Mouse (Mus musculus) left cerebral cortex, postnatal 36 days (tissue): ENCODE data around the gene Cdc6. TPM values are rescaled to one million over a fixed set of nuclear protein-coding genes. Genes with fewer than 3 reads are reported as not detected.

Experiments used
- DNase-seq, 2 experiments: peaks; one replicate each; pipeline ENCODE4 v3.0.0; 2021 to 2022; ENCODE audit warnings: low spot score in 2 of 2, mixed read lengths in 1 of 2
- intact Hi-C: fragments of 180-260 bp; cut with DNase I; formaldehyde crosslinking; loops from one replicate; pipeline ENCODE4 v1.15.1; 2025
- total RNA-seq, 2 experiments: library from RNA; stranded (reverse); gene quantifications; 2 replicates each; pipeline ENCODE4 v1.2.3; 2021

Gene Cdc6
- total RNA-seq, 2 experiments from 2014 or later: 0.39 to 0.47 TPM

- intact Hi-C loops: no loop called here
- DNase-seq: no peak
Observed at GRCm38 (mm10) chr11:98968716-98969495, 61.3 kb downstream of the Cdc6 start.

- intact Hi-C loops: no loop called here
- DNase-seq: peak; percentile 79 to 86
Observed at GRCm38 (mm10) chr11:98969496-98969927, 61.9 kb downstream of the Cdc6 start.

GRCm38 (mm10) chr11:98970191-98970925 lies 62.8 kb downstream of the Cdc6 start:
- no peak for DNase-seq
- intact Hi-C loops: no loop called here

GRCm38 (mm10) chr11:98971316-98972031 lies 63.9 kb downstream of the Cdc6 start:
- no peak for DNase-seq
- intact Hi-C loops: loop anchor here (1.0 kb wide), 1 partner anchor 49 kb away; no protein-coding TSS in a partner anchor

- DNase-seq: peak; percentile 77 to 84
- intact Hi-C loops: loop anchor here (1.0 kb wide), 1 partner anchor 50 kb away; no protein-coding TSS in a partner anchor
Observed at GRCm38 (mm10) chr11:98972215-98972614, 64.6 kb downstream of the Cdc6 start.

GRCm38 (mm10) chr11:98972801-98973360 lies 65.3 kb downstream of the Cdc6 start:
- intact Hi-C loops: loop anchor here (1.0 kb wide), 1 partner anchor 51 kb away; no protein-coding TSS in a partner anchor
- no peak for DNase-seq

Other genes with a start within 250 kb of the Cdc6 start
- not detected for gene Gsdma, start 243.4 kb upstream of the Cdc6 start, total RNA-seq
- 100 to 1,000 TPM; 131 to 145 TPM for gene Psmd3, start 225.2 kb upstream of the Cdc6 start, total RNA-seq
- gene Csf3, start 206.5 kb upstream of the Cdc6 start, total RNA-seq: not detected
- 100 to 1,000 TPM; 123 to 133 TPM for gene Med24, start 178.4 kb upstream of the Cdc6 start, total RNA-seq
- gene Thra, start 167.2 kb upstream of the Cdc6 start, total RNA-seq: 100 to 1,000 TPM; 718 to 779 TPM
- 100 to 1,000 TPM; 117 to 141 TPM for gene Nr1d1, start 132.5 kb upstream of the Cdc6 start, total RNA-seq
- 100 to 1,000 TPM; 169 to 193 TPM for gene Msl1, start 112.3 kb upstream of the Cdc6 start, total RNA-seq
- gene Casc3, start 102.9 kb upstream of the Cdc6 start, total RNA-seq: 10 to 100 TPM; 46.7 to 63.5 TPM
- gene Rapgefl1, start 71.0 kb upstream of the Cdc6 start, total RNA-seq: 100 to 1,000 TPM; 139 to 161 TPM
- gene Wipf2, start 44.2 kb upstream of the Cdc6 start, total RNA-seq: 10 to 100 TPM; 67.4 to 74.6 TPM
- 10 to 100 TPM; 10.5 to 11.6 TPM for gene Rara, start 20.0 kb downstream of the Cdc6 start, total RNA-seq
- 1 to 10 TPM; 2.0 TPM for gene Gjd3, start 75.2 kb downstream of the Cdc6 start, total RNA-seq
- gene Top2a, start 116.4 kb downstream of the Cdc6 start, total RNA-seq: 1 to 10 TPM in 1 of 2 experiments, under 1 TPM in 1; 0.66 to 1.8 TPM
- gene Igfbp4, start 133.4 kb downstream of the Cdc6 start, total RNA-seq: 10 to 100 TPM; 72.0 to 90.9 TPM
- under 1 TPM; 0.45 to 0.54 TPM for gene Tns4, start 181.5 kb downstream of the Cdc6 start, total RNA-seq
- gene Ccr7, start 247.3 kb downstream of the Cdc6 start, total RNA-seq: not detected